Mouse (Mus musculus) stomach, postnatal 0 days (tissue): ENCODE measurements around the gene Klf16. TPM values are rescaled to one million over a fixed set of nuclear protein-coding genes. Genes with fewer than 3 reads are reported as not detected.
A peak's percentile ranks its signal among the peaks of the same experiment; 100 is the strongest.

ENCODE experiments used
- ATAC-seq: fragments of 200-750 bp; cut with Nextera tagmentation; 2 replicates; pipeline ENCODE4 v1.8.0; 2017; ENCODE audit not compliant: low FRiP score, low TSS enrichment
- DNase-seq: peaks from one replicate; pipeline ENCODE4 v3.0.0-alpha.2; 2016; ENCODE audit warnings: low spot score
- H3K27ac ChIP-seq: fragments of 300-500 bp; sonication (generic); replicated peaks from 2 replicates; pipeline ENCODE4 v1.5.1; 2014; ENCODE audit warnings: mild to moderate bottlenecking, control low read depth
- H3K27me3 ChIP-seq: fragments of 300-500 bp; sonication (generic); 2 replicates; pipeline ENCODE4 v1.6.1; 2014; ENCODE audit warnings: low read length; ENCODE audit not compliant: control insufficient read depth, insufficient read depth
- H3K36me3 ChIP-seq: fragments of 300-500 bp; sonication (generic); 2 replicates; pipeline ENCODE4 v1.6.1; 2014; ENCODE audit warnings: low read length, mixed read lengths; ENCODE audit not compliant: control insufficient read depth, insufficient read depth
- H3K4me1 ChIP-seq: fragments of 300-500 bp; sonication (generic); replicated peaks from 2 replicates; pipeline ENCODE4 v1.6.1; 2014; ENCODE audit warnings: antibody characterized with exemption; ENCODE audit not compliant: control insufficient read depth, insufficient read depth
- H3K4me2 ChIP-seq: fragments of 300-500 bp; sonication (generic); replicated peaks from 2 replicates; pipeline ENCODE4 v1.6.1; 2014; ENCODE audit warnings: low read depth, mild to moderate bottlenecking, control low read depth, moderate library complexity
- H3K4me3 ChIP-seq: fragments of 300-500 bp; sonication (generic); 2 replicates; pipeline ENCODE4 v1.5.1; 2014; ENCODE audit warnings: low read depth, low read length, control low read depth
- H3K9ac ChIP-seq: fragments of 300-500 bp; sonication (generic); 2 replicates; pipeline ENCODE4 v1.6.1; 2014; ENCODE audit warnings: mild to moderate bottlenecking, low read length, control low read depth, mixed read lengths
- H3K9me3 ChIP-seq: fragments of 300-500 bp; sonication (generic); 2 replicates; pipeline ENCODE4 v1.6.1; 2016; ENCODE audit warnings: low read length; ENCODE audit not compliant: control insufficient read depth
- CTCF ChIP-seq: IDR thresholded peaks from 2 replicates; pipeline ENCODE4 v1.5.1; 2016; ENCODE audit warnings: antibody characterized with exemption, low read depth, mild to moderate bottlenecking, moderate library complexity
- EP300 ChIP-seq: optimal IDR thresholded peaks from 2 replicates; pipeline ENCODE3; 2016; ENCODE audit warnings: antibody characterized with exemption
- WGBS: fragments of 180-500 bp; shearing (Covaris S2); extraction: QIAGEN DNeasy Blood & Tissue Kit; methylation state at CpG from one replicate; pipeline ENCODE4 v1.1.7; 2014; 5-methylcytosine and 5-hydroxymethylcytosine counted together
- polyA plus RNA-seq: library from polyadenylated mRNA; unstranded; fragments of >200 nt; fragmentation: Nextera tagmentation; extraction: Ambion mirVana; gene quantifications from 2 replicates; pipeline ENCODE4 v1.2.1, GENCODE M21; 2015

Gene Klf16
- polyA plus RNA-seq, 1 experiment from 2014 or later = 8.3 TPM

GRCm38 (mm10) chr10:80575925-80576324 lies 1.2 kb downstream of the Klf16 start:
- no peak for ATAC-seq
- Histone ChIP-seq H3K9me3 (no peaks in the 10 kb centered on the region), H3K36me3 (no peaks in the 10 kb centered on the region), H3K4me2 (peak overlapping the region; percentile 92), H3K9ac (peak overlapping the region; percentile 75), H3K27me3 (no peaks in the 10 kb centered on the region), H3K27ac (no peak overlapping the region), H3K4me1 (peaks cover 12% of the 10 kb centered on the region), H3K4me3 (peak overlapping the region; percentile 75)
- DNase-seq = no peak
- whole genome bisulfite sequencing = 7% methylated on average over 17 of the region's 17 CpGs
- TF ChIP-seq EP300 (no peak), CTCF (no peak)

GRCm38 (mm10) chr10:80574896-80575295 lies 2.2 kb downstream of the Klf16 start:
- Histone ChIP-seq H3K4me1 (peaks cover 16% of the 10 kb centered on the region), H3K4me3 (no peak overlapping the region), H3K9ac (no peak overlapping the region), H3K36me3 (no peaks in the 10 kb centered on the region), H3K9me3 (no peaks in the 10 kb centered on the region), H3K27me3 (no peaks in the 10 kb centered on the region), H3K27ac (no peak overlapping the region), H3K4me2 (no peak overlapping the region)
- ATAC-seq = no peak
- DNase-seq = no peak
- TF ChIP-seq EP300 (no peak), CTCF (no peak)
- 73% methylated on average over 3 of the region's 3 CpGs for WGBS

GRCm38 (mm10) chr10:80573944-80574343 lies 3.2 kb downstream of the Klf16 start:
- Histone ChIP-seq H3K9me3 (no peaks in the 10 kb centered on the region), H3K4me2 (no peak overlapping the region), H3K27me3 (no peaks in the 10 kb centered on the region), H3K36me3 (no peaks in the 10 kb centered on the region), H3K27ac (0 out of 2 replicates have a peak overlapping the region, but pooled peaks have one; percentile 18), H3K4me1 (peaks cover 18% of the 10 kb centered on the region), H3K4me3 (no peak overlapping the region), H3K9ac (no peak overlapping the region)
- DNase-seq = no peak
- no peak for TF ChIP-seq CTCF
- TF ChIP-seq EP300 = no peak
- 47% methylated on average over 9 of the region's 9 CpGs for WGBS
- no peak for ATAC-seq

- no peaks in the 10 kb centered on the region for H3K27me3 ChIP-seq
- DNase-seq = no peak
- 80% methylated on average over 2 of the region's 2 CpGs for WGBS
- peaks cover 18% of the 10 kb centered on the region for H3K4me1 ChIP-seq
- no peaks in the 10 kb centered on the region for H3K36me3 ChIP-seq
- TF ChIP-seq EP300 (no peak), CTCF (no peak)
- no peak for ATAC-seq
- no peaks in the 10 kb centered on the region for H3K9me3 ChIP-seq
- H3K4me2 ChIP-seq = no peak overlapping the region
- no peak overlapping the region for H3K9ac ChIP-seq
- no peak overlapping the region for H3K27ac ChIP-seq
- H3K4me3 ChIP-seq = no peak overlapping the region
Measured at GRCm38 (mm10) chr10:80572477-80572876, 4.6 kb downstream of the Klf16 start.

- ATAC-seq = 0 out of 2 replicates have a peak, but pooled peaks have one; percentile 11
- Histone ChIP-seq H3K27me3 (no peaks in the 10 kb centered on the region), H3K9me3 (no peaks in the 10 kb centered on the region), H3K27ac (no peak overlapping the region), H3K9ac (peak overlapping the region; percentile 35), H3K4me3 (no peak overlapping the region), H3K4me1 (peaks cover 18% of the 10 kb centered on the region), H3K4me2 (peak overlapping the region; percentile 32), H3K36me3 (no peaks in the 10 kb centered on the region)
- WGBS = 21% methylated on average over 29 of the region's 30 CpGs
- no peak for TF ChIP-seq EP300
- TF ChIP-seq CTCF = no peak
- no peak for DNase-seq
Measured at GRCm38 (mm10) chr10:80570871-80571836, 6.0 kb downstream of the Klf16 start.

GRCm38 (mm10) chr10:80570419-80570818 lies 6.7 kb downstream of the Klf16 start:
- Histone ChIP-seq H3K27me3 (no peaks in the 10 kb centered on the region), H3K9me3 (no peaks in the 10 kb centered on the region), H3K27ac (no peak overlapping the region), H3K4me2 (peak overlapping the region; percentile 32), H3K4me1 (peaks cover 13% of the 10 kb centered on the region), H3K9ac (0 out of 2 replicates have a peak overlapping the region, but pooled peaks have one; percentile 4), H3K36me3 (no peaks in the 10 kb centered on the region), H3K4me3 (no peak overlapping the region)
- DNase-seq (no peak), ATAC-seq (no peak)
- WGBS = 83% methylated on average over 10 of the region's 10 CpGs
- TF ChIP-seq EP300 (no peak), CTCF (no peak)
